Mouse (Mus musculus) CH12.LX (cell line): ENCODE results near the gene Nup133. TPM values are rescaled to one million over a fixed set of nuclear protein-coding genes. Genes with fewer than 3 reads are reported as not detected.

Experiments
- DNase-seq: peaks from one replicate; pipeline ENCODE4 v3.0.0-alpha.2; 2013; ENCODE audit errors: extremely low read depth
- H3K27ac ChIP-seq: 2 replicates; pipeline ENCODE4 v1.5.1; 2012; ENCODE audit warnings: low read depth, mild to moderate bottlenecking, control low read depth, moderate library complexity; ENCODE audit not compliant: insufficient read depth
- H3K27me3 ChIP-seq: replicated peaks from 2 replicates; pipeline ENCODE3; 2012; ENCODE audit warnings: inconsistent platforms
- H3K36me3 ChIP-seq, 2 experiments: replicated peaks in 1 of 2; 2 replicates each; pipeline versions ENCODE3 to v1.6.1; 2012; ENCODE audit warnings: inconsistent platforms in 1 of 2, low read length in 1 of 2, mild to moderate bottlenecking in 1 of 2, mixed read lengths in 1 of 2, moderate library complexity in 1 of 2; ENCODE audit not compliant: control insufficient read depth in 1 of 2, insufficient read depth in 1 of 2
- H3K4me1 ChIP-seq, 2 experiments: 2 replicates each; pipeline ENCODE4 v1.6.1; 2012; ENCODE audit warnings: inconsistent platforms in 1 of 2, moderate library complexity in 1 of 2; ENCODE audit not compliant: insufficient read depth in 2 of 2, control insufficient read depth in 1 of 2
- H3K4me2 ChIP-seq: 2 replicates; pipeline ENCODE4 v1.6.1; 2012; ENCODE audit warnings: low read depth, mild to moderate bottlenecking, control low read depth; ENCODE audit not compliant: poor library complexity, insufficient read depth, severe bottlenecking
- H3K4me3 ChIP-seq, 3 experiments: fragments of 150-350 bp in 1 of 3; sonication (generic) in 1 of 3; replicated peaks in 1 of 3; 2 replicates each; pipeline versions ENCODE3 to v1.5.1; 2011 to 2012; ENCODE audit warnings: low read depth in 2 of 3, low read length in 2 of 3, mild to moderate bottlenecking in 2 of 3, moderate library complexity in 2 of 3, control low read depth in 1 of 3, improper control_type of control experiment in 1 of 3, inconsistent platforms in 1 of 3, mixed read lengths in 1 of 3; ENCODE audit not compliant: poor library complexity in 1 of 3
- H3K79me2 ChIP-seq: replicated peaks from 2 replicates; pipeline ENCODE4 v1.6.1; 2012; ENCODE audit warnings: mild to moderate bottlenecking, moderate library complexity; ENCODE audit not compliant: control insufficient read depth, poor library complexity, insufficient read depth, severe bottlenecking; ENCODE audit errors: extremely low read depth
- H3K9ac ChIP-seq: 2 replicates; pipeline ENCODE4 v1.6.1; 2012; ENCODE audit warnings: low read depth, mild to moderate bottlenecking, control low read depth, moderate library complexity; ENCODE audit not compliant: insufficient read depth
- H3K9me3 ChIP-seq: replicated peaks from 2 replicates; pipeline ENCODE3; 2012; ENCODE audit warnings: low read length, inconsistent platforms, mixed read lengths
- CHD1 ChIP-seq: IDR thresholded peaks from 2 replicates; pipeline ENCODE4 v1.6.1; 2012; ENCODE audit warnings: low read depth, low read length, improper control_type of control experiment, inconsistent platforms
- E2F4 ChIP-seq: IDR thresholded peaks from 2 replicates; pipeline ENCODE4 v1.6.1; 2011; ENCODE audit warnings: low read depth, low read length, improper control_type of control experiment; ENCODE audit not compliant: insufficient replicate concordance
- ELF1 ChIP-seq: IDR thresholded peaks from 2 replicates; pipeline ENCODE4 v1.6.1; 2014; ENCODE audit warnings: low read depth, mild to moderate bottlenecking, inconsistent platforms, low read length, improper control_type of control experiment
- EP300 ChIP-seq: IDR thresholded peaks from 2 replicates; pipeline ENCODE4 v1.6.1; 2011; ENCODE audit warnings: low read length, improper control_type of control experiment
- GABPA ChIP-seq: IDR thresholded peaks from 2 replicates; pipeline ENCODE4 v1.6.1; 2012; ENCODE audit warnings: low read depth, low read length, improper control_type of control experiment, inconsistent platforms; ENCODE audit not compliant: insufficient replicate concordance
- IRF4 ChIP-seq: IDR thresholded peaks from 2 replicates; pipeline ENCODE4 v1.6.1; 2014; ENCODE audit warnings: low read depth, mild to moderate bottlenecking, inconsistent platforms, low read length, improper control_type of control experiment
- JUND ChIP-seq: conservative IDR thresholded peaks from 2 replicates; pipeline ENCODE4 v1.6.1; 2011; ENCODE audit warnings: low read depth, low read length, improper control_type of control experiment
- KAT2A ChIP-seq: IDR thresholded peaks from 2 replicates; pipeline ENCODE4 v1.6.1; 2012; ENCODE audit warnings: low read length, improper control_type of control experiment, inconsistent platforms; ENCODE audit not compliant: insufficient replicate concordance
- MAFK ChIP-seq: IDR thresholded peaks from 2 replicates; pipeline ENCODE4 v1.6.1; 2011; ENCODE audit warnings: low read length, improper control_type of control experiment; ENCODE audit not compliant: insufficient replicate concordance
- MAX ChIP-seq: IDR thresholded peaks from 2 replicates; pipeline ENCODE4 v1.6.1; 2011; ENCODE audit warnings: low read length, improper control_type of control experiment
- MEF2A ChIP-seq: IDR thresholded peaks from 2 replicates; pipeline ENCODE4 v1.6.1; 2014; ENCODE audit warnings: low read depth, mild to moderate bottlenecking, inconsistent platforms, low read length, improper control_type of control experiment, borderline replicate concordance
- MXI1 ChIP-seq: IDR thresholded peaks from 2 replicates; pipeline ENCODE4 v1.6.1; 2011; ENCODE audit warnings: mild to moderate bottlenecking, low read depth, low read length, improper control_type of control experiment
- NELFE ChIP-seq: IDR thresholded peaks from 2 replicates; pipeline ENCODE4 v1.6.1; 2011; ENCODE audit warnings: low read depth, low read length, improper control_type of control experiment
- NRF1 ChIP-seq: IDR thresholded peaks from 2 replicates; pipeline ENCODE4 v1.6.1; 2014; ENCODE audit warnings: low read depth, mild to moderate bottlenecking, inconsistent platforms, low read length, improper control_type of control experiment, moderate library complexity
- RCOR1 ChIP-seq: conservative IDR thresholded peaks from 2 replicates; pipeline ENCODE4 v1.6.1; 2012; ENCODE audit warnings: low read depth, mild to moderate bottlenecking, inconsistent platforms, low read length, improper control_type of control experiment
- SIN3A ChIP-seq: IDR thresholded peaks from 2 replicates; pipeline ENCODE4 v1.6.1; 2012; ENCODE audit warnings: low read length, improper control_type of control experiment, inconsistent platforms
- SMC3 ChIP-seq: IDR thresholded peaks from 2 replicates; pipeline ENCODE4 v1.6.1; 2011; ENCODE audit warnings: low read depth, low read length, improper control_type of control experiment
- UBTF ChIP-seq: IDR thresholded peaks from 2 replicates; pipeline ENCODE4 v1.6.1; 2012; ENCODE audit warnings: low read depth, mild to moderate bottlenecking, inconsistent platforms, low read length, improper control_type of control experiment, moderate library complexity
- USF1 ChIP-seq: IDR thresholded peaks from 2 replicates; pipeline ENCODE4 v1.6.1; 2014; ENCODE audit warnings: low read depth, mild to moderate bottlenecking, inconsistent platforms, low read length, improper control_type of control experiment
- USF2 ChIP-seq: conservative IDR thresholded peaks from 2 replicates; pipeline ENCODE4 v1.6.1; 2011; ENCODE audit warnings: low read depth, low read length, improper control_type of control experiment
- dilution Hi-C: fragments of 300-500 bp; cut with MboI; formaldehyde crosslinking; loops from 2 replicates; pipeline ENCODE4 v1.14.3; 2020; ENCODE audit warnings: low sequenced_read_pairs; ENCODE audit not compliant: extremely low pct_unique_long_range_greater_than_20kb, extremely low pct_ligation_motif_present
- in situ Hi-C: fragments of 300-500 bp; cut with MboI; formaldehyde crosslinking; loops from 3 replicates; pipeline ENCODE4 v1.14.3; 2019; ENCODE audit warnings: low sequenced_read_pairs, low pct_ligation_motif_present, low pct_unique_long_range_greater_than_20kb, mixed read lengths
- polyA plus RNA-seq: library from polyadenylated mRNA; unstranded; fragments of >175 nt; gene quantifications from 2 replicates; pipeline ENCODE4 v1.2.1, GENCODE M21; 2012; ENCODE audit warnings: low read depth; ENCODE audit not compliant: insufficient read length
- total RNA-seq, 2 experiments: library from RNA; depleted of rRNA; stranded (reverse); fragments of 300-350 nt in 1 of 2; fragments of >200 nt in 1 of 2; gene quantifications; 2 replicates each; pipeline ENCODE4 v1.2.3; 2012 to 2014

Nup133 gene
- total and polyA plus RNA-seq, 3 experiments, result 32.8 to 49.0 (median 39.6) TPM

- peak; percentile 74 for TF ChIP-seq USF2
- TF ChIP-seq SIN3A, result peak; percentile 90
- 0 out of 2 replicates have a peak, but pooled peaks have one; percentile 20 for TF ChIP-seq MAFK
- TF ChIP-seq USF1, result peak; percentile 85
- TF ChIP-seq ELF1, result peak; percentile 91
- TF ChIP-seq KAT2A, result 0 out of 2 replicates have a peak, but pooled peaks have one; percentile 45
Observed at GRCm38 (mm10) chr8:123849352-123849751, 99.7 kb downstream of the Nup133 start (continued).

GRCm38 (mm10) chr8:123847546-123847945 lies 101.5 kb downstream of the Nup133 start:
- H3K27me3 ChIP-seq, result no peaks in the 10 kb centered on the region
- H3K4me2 ChIP-seq, result no peak overlapping the region
- H3K9ac ChIP-seq, result no peak overlapping the region
- H3K9me3 ChIP-seq, result no peaks in the 10 kb centered on the region
- dilution Hi-C loops (no loop called here), in situ Hi-C loops (no loop called here)
- peaks cover 5 to 35% of the 10 kb centered on the region in 2 experiments for H3K36me3 ChIP-seq
- no peak for TF ChIP-seq GABPA
- no peak for TF ChIP-seq NELFE
- TF ChIP-seq USF2, result no peak
- TF ChIP-seq SMC3, result no peak
- TF ChIP-seq JUND, result no peak
- TF ChIP-seq EP300, result no peak
- no peak for TF ChIP-seq NRF1
- no peak for TF ChIP-seq E2F4
- no peak for TF ChIP-seq UBTF
- no peak for TF ChIP-seq RCOR1
- no peak for TF ChIP-seq USF1
- TF ChIP-seq MXI1, result no peak
- TF ChIP-seq CHD1, result no peak
- no peak for TF ChIP-seq MAX
- TF ChIP-seq MEF2A, result no peak
- no peak for TF ChIP-seq ELF1
- TF ChIP-seq IRF4, result no peak
- peaks cover 3 to 43% of the 10 kb centered on the region in 2 experiments; a peak in 3 of 4 replicates for H3K4me1 ChIP-seq
- peaks cover 10% of the 10 kb centered on the region; the same call in 1 of the 2 replicates for H3K79me2 ChIP-seq
- no peak overlapping the region for H3K27ac ChIP-seq
- H3K4me3 ChIP-seq, result no peak overlapping the region
- DNase-seq, result no peak

Other genes starting within 250 kb of the Nup133 start
- not detected in 2 replicates for gene Rab4a, start 143.3 kb downstream of the Nup133 start, total RNA-seq (2012; rRNA removed)
- not detected in 2 replicates for gene Rab4a, start 143.3 kb downstream of the Nup133 start, total RNA-seq (2014; rRNA removed)
- 0.18 TPM in 1 of 2 replicates, not detected in the other for gene Rab4a, start 143.3 kb downstream of the Nup133 start, polyA plus RNA-seq
- 4.4 and 5.0 TPM in 2 replicates for gene Ccsap, start 89.1 kb downstream of the Nup133 start, total RNA-seq (2012; rRNA removed)
- 4.2 and 5.4 TPM in 2 replicates for gene Ccsap, start 89.1 kb downstream of the Nup133 start, total RNA-seq (2014; rRNA removed)
- gene Ccsap, start 89.1 kb downstream of the Nup133 start, polyA plus RNA-seq, result 5.2 and 6.2 TPM in 2 replicates
- 0.08 TPM in 1 of 2 replicates, not detected in the other for gene Acta1, start 54.5 kb downstream of the Nup133 start, total RNA-seq (2012; rRNA removed)
- not detected in 2 replicates for gene Acta1, start 54.5 kb downstream of the Nup133 start, total RNA-seq (2014; rRNA removed)
- 0.27 and 0.91 TPM in 2 replicates for gene Acta1, start 54.5 kb downstream of the Nup133 start, polyA plus RNA-seq
- 8.0 and 8.1 TPM in 2 replicates for gene Abcb10, start 33.9 kb upstream of the Nup133 start, total RNA-seq (2012; rRNA removed)
- gene Abcb10, start 33.9 kb upstream of the Nup133 start, total RNA-seq (2014; rRNA removed), result 8.5 and 8.9 TPM in 2 replicates
- 7.3 and 8.1 TPM in 2 replicates for gene Abcb10, start 33.9 kb upstream of the Nup133 start, polyA plus RNA-seq
- gene Taf5l, start 72.1 kb upstream of the Nup133 start, total RNA-seq (2012; rRNA removed), result 54.2 and 62.2 TPM in 2 replicates
- 68.1 and 75.8 TPM in 2 replicates for gene Taf5l, start 72.1 kb upstream of the Nup133 start, total RNA-seq (2014; rRNA removed)
- 53.9 and 63.0 TPM in 2 replicates for gene Taf5l, start 72.1 kb upstream of the Nup133 start, polyA plus RNA-seq
- gene Urb2, start 72.2 kb upstream of the Nup133 start, total RNA-seq (2012; rRNA removed), result 26.4 and 33.7 TPM in 2 replicates
- gene Urb2, start 72.2 kb upstream of the Nup133 start, total RNA-seq (2014; rRNA removed), result 32.4 and 33.9 TPM in 2 replicates
- 22.7 and 27.9 TPM in 2 replicates for gene Urb2, start 72.2 kb upstream of the Nup133 start, polyA plus RNA-seq